Mouse (Mus musculus): Measurements from ENCODE around the gene Cbx4.

DNA sequence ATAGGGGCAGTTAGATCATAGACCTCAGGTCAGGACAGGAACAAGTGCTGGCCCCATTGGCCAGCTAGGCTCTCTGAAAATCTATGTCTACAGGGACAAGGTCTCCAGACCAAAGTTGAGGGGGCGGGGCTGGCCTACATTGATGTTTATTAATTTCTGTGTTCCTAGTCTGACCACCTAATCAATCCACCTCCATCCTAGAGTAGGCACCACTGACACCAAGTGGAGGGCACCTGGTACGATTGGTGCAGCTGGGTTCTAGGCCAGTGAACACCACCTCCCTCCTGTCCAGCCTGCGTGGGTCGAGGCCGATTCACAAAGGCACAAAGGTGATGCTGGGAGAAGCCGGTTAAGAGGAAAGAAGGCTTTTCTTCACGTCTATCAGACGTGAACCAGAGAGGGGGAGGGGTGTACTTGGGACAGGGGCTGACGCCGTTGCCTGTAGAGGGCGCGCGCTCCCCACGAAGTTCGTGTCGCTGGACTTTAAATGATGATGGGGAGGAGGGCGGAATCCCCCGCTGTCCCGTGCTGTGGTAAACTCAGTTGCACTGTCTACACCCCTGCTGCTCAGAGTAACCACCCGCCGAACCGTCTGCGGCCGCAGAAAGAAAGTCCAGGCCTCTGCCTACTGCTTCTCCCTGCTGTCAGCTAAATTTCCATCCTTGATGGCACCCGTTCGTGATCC is 52.0 kb downstream of the Cbx4 start:
- TF ChIP-seq GATA1 (IDR thresholded peaks at IDR 0.05; ENCODE audit: borderline replicate concordance, low read length) (no peak), FLI1 (IDR thresholded peaks at IDR 0.05; ENCODE audit: low read length) (no peak)

Measured in megakaryocyte, embryonic 14.5 days (primary cell).